Mouse (Mus musculus) limb, embryonic 15.5 days (tissue): Measurements from ENCODE around the gene Mid1. TPM values are rescaled to one million over a fixed set of nuclear protein-coding genes. Genes with fewer than 3 reads are reported as not detected.
"Not testable (repeated sequence)": the region's sequence is repeated elsewhere in the genome, so short reads cannot be mapped to it uniquely, and the experiment has no call there.

Experiments
- ATAC-seq: fragments of 200-750 bp; cut with Nextera tagmentation; 2 replicates; pipeline ENCODE4 v1.8.0; 2017; ENCODE audit warnings: low read depth, moderate TSS enrichment; ENCODE audit not compliant: insufficient number of reproducible peaks, low FRiP score, low TSS enrichment
- H3K27ac ChIP-seq: fragments of 300-500 bp; sonication (generic); 2 replicates; pipeline ENCODE4 v1.5.1; 2015; ENCODE audit warnings: moderate library complexity, mild to moderate bottlenecking, inconsistent platforms
- H3K27me3 ChIP-seq: fragments of 300-500 bp; sonication (generic); 2 replicates; pipeline ENCODE4 v1.6.1; 2015; ENCODE audit warnings: inconsistent platforms
- H3K36me3 ChIP-seq: fragments of 300-500 bp; sonication (generic); 2 replicates; pipeline ENCODE4 v1.6.1; 2015; ENCODE audit warnings: inconsistent platforms
- H3K4me1 ChIP-seq: fragments of 300-500 bp; sonication (generic); 2 replicates; pipeline ENCODE4 v1.6.1; 2015; ENCODE audit warnings: inconsistent platforms
- H3K4me2 ChIP-seq: fragments of 300-500 bp; sonication (generic); 2 replicates; pipeline ENCODE4 v1.6.1; 2015; ENCODE audit warnings: mild to moderate bottlenecking, inconsistent platforms
- H3K4me3 ChIP-seq: fragments of 300-500 bp; sonication (generic); 2 replicates; pipeline ENCODE4 v1.5.1; 2015; ENCODE audit warnings: mild to moderate bottlenecking, inconsistent platforms
- H3K9ac ChIP-seq: fragments of 300-500 bp; sonication (generic); 2 replicates; pipeline ENCODE4 v1.6.1; 2015; ENCODE audit warnings: inconsistent platforms
- H3K9me3 ChIP-seq: fragments of 300-500 bp; sonication (generic); 2 replicates; pipeline ENCODE4 v1.6.1; 2016; ENCODE audit warnings: inconsistent platforms
- WGBS: fragments of 180-500 bp; shearing (Covaris S2); methylation state at CpG from one replicate; pipeline ENCODE4 v1.1.7; 2015; 5-methylcytosine and 5-hydroxymethylcytosine counted together
- polyA plus RNA-seq: library from polyadenylated mRNA; unstranded; fragments of >200 nt; fragmentation: Nextera tagmentation; extraction: Ambion mirVana; gene quantifications from 2 replicates; pipeline ENCODE4 v1.2.1, GENCODE M21; 2015

The Mid1 gene
- polyA plus RNA-seq, 1 experiment from 2014 or later = 9.7 TPM

- not testable (repeated sequence) for H3K4me1 ChIP-seq
These were observed 335.1 kb downstream of the Mid1 start for GRCm38 (mm10) chrX:170019954-170020689.

DNA sequence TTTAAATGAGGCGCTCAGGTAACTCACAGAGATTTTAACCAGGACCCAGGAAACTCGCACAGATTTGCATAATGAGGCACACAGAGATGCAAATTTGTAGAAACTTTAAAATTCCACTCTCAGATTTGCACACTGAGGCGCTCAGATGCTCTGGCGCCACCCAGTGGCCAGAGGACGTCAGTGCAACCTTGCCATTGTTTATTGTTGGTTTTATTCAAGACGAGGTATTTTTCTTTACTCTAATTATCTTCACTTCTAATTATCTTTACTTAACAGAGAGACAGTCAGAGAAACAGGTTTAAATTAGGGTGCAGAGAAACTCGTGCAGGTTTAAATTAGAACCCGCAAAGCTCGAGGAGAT, 335.7 kb downstream of the Mid1 start:
- not testable (repeated sequence) for H3K4me2 ChIP-seq, H3K4me1 ChIP-seq, H3K4me3 ChIP-seq, H3K27ac ChIP-seq, H3K27me3 ChIP-seq, H3K9ac ChIP-seq, ATAC-seq
- H3K36me3 ChIP-seq = peaks cover 34% of the 10 kb centered on the region
- H3K9me3 ChIP-seq = peaks cover 20% of the 10 kb centered on the region
- 53% methylated on average over 9 of the region's 9 CpGs for WGBS

More at GRCm38 (mm10) chrX:170019954-170020689, 335.1 kb downstream of the Mid1 start:
- peaks cover 20% of the 10 kb centered on the region for H3K9me3 ChIP-seq
- WGBS = 56% methylated on average over 14 of the region's 14 CpGs
- peaks cover 34% of the 10 kb centered on the region for H3K36me3 ChIP-seq
- H3K9ac ChIP-seq, H3K27me3 ChIP-seq, H3K4me3 ChIP-seq, H3K27ac ChIP-seq, H3K4me2 ChIP-seq, ATAC-seq: not testable (repeated sequence)

DNA sequence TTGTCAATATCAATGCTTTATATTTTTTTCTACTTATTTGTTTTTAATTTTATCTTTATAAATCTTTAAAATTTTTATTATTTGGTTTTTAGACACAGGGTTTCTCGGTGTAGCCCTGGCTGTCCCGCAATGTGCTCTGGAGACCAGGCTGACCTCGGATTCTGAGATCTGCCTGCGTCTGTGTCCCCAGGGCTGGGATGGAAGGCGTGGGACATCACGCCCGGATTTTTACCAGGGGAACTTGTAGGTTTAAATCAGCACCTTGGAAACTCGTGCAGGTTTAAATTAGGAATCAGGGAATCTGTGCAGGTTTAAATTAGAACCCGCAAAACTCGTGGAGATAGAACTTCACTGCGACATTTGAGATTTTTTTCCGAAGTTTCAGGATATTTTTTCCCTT, 336.2 kb downstream of the Mid1 start:
- not testable (repeated sequence) for ATAC-seq, H3K4me3 ChIP-seq, H3K27me3 ChIP-seq, H3K9ac ChIP-seq, H3K27ac ChIP-seq, H3K4me1 ChIP-seq, H3K4me2 ChIP-seq
- WGBS = 76% methylated on average over 12 of the region's 12 CpGs
- peaks cover 34% of the 10 kb centered on the region for H3K36me3 ChIP-seq
- peaks cover 20% of the 10 kb centered on the region for H3K9me3 ChIP-seq

GRCm38 (mm10) chrX:170021750-170022461, 336.9 kb downstream of the Mid1 start:
- not testable (repeated sequence) for ATAC-seq, H3K9ac ChIP-seq, H3K4me2 ChIP-seq, H3K4me3 ChIP-seq, H3K4me1 ChIP-seq, H3K27me3 ChIP-seq, H3K27ac ChIP-seq
- peaks cover 20% of the 10 kb centered on the region for H3K9me3 ChIP-seq
- H3K36me3 ChIP-seq = peaks cover 34% of the 10 kb centered on the region
- WGBS = 54% methylated on average over 15 of the region's 15 CpGs

Other genes starting within 250 kb of the Mid1 start
- 0.18 and 0.26 TPM in 2 replicates for gene 4933400A11Rik, start 94.4 kb downstream of the Mid1 start, polyA plus RNA-seq